Mouse (Mus musculus) ES-CJ7 (cell line): Measurements from ENCODE around the gene Gm21994.
"Not testable (repeated sequence)": the region's sequence is repeated elsewhere in the genome, so short reads cannot be mapped to it uniquely, and the experiment has no call there.

Experiments
- DNase-seq: peaks from one replicate; pipeline ENCODE4 v3.0.0; 2011; ENCODE audit warnings: low read depth, low spot score

Gene Gm21994

GRCm38 (mm10) chr2:150255491-150255890 is at the start of gene Gm21994:
Gene Gm21994 (minus strand): TSS chr2:150255591.
- DNase-seq, result not testable (repeated sequence)

DNA sequence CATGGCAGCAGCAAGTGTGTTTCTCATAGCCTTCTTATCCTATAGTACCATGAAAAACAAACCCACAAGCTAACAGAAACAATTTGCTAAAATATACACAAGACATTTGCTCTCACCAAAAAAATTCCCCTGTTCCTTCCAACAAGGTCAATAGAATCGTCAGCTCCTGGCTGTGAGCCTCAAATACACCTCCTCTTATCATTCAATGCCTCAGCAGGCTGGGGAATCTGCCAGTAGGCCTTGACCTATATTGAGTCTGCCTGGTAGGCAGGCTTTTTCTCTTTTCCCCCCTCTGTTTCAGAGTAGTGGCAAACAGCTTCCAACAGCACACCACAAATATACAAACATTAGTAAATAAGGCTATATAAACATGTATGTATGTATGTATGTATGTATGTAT is 43.7 kb upstream of the Gm21994 start:
- DNase-seq, result no peak

- DNase-seq, result no peak
Measured at GRCm38 (mm10) chr2:150293669-150294068, 38.3 kb upstream of the Gm21994 start.

GRCm38 (mm10) chr2:150257291-150257690 is 1.9 kb upstream of the Gm21994 start, which contains the start of gene Gm14124:
Gene Gm14124 (plus strand): TSS chr2:150257517.
- DNase-seq, result peak; percentile 91

- DNase-seq, result peak; percentile 73
Measured at GRCm38 (mm10) chr2:150256861-150257260, 1.5 kb upstream of the Gm21994 start.

- DNase-seq, result no peak
Measured at GRCm38 (mm10) chr2:150243211-150243610, 12.2 kb downstream of the Gm21994 start.

DNA sequence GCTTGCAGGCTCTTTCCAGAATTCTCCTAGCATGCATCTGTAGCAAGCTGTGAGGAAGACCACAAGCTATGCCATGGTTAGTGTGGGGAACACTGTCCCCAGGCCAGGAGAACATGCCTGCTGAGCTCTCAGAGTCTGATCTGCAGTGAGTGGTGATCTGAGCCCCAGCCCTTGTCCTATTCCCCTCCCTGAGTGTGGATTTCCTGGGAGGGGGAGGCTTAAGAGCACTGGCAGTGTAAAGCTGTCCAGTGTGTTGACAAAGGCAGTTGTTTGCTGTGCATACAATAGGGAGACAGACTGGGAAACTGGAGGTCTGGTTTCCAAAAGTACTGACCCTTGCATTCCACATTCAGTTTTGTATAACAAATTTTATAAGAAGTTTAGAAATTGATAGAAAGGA is 32.1 kb downstream of the Gm21994 start:
- DNase-seq, result not testable (repeated sequence)

DNA sequence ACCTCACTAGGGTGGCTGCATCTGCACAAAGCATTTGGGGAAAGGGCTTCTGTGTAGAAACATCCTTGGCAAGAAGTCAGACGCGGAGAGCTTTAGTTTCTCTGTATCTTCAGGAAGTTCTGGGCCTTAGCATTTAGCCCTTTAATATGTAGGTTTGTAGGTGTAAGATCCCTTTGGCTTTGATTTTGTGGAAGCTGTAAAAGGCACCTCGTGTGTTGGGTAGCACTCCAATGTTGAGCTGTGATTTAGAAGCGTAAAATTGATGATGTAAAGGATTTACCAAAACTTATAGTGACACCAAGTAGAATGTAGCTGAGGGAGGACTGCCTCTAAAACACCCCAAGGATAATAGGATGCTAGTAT is 37.0 kb downstream of the Gm21994 start:
- DNase-seq, result not testable (repeated sequence)

GRCm38 (mm10) chr2:150217600-150218362 is 37.6 kb downstream of the Gm21994 start, which contains the start of gene Zfp937:
Gene Zfp937 (plus strand): TSS chr2:150218073.
- DNase-seq, result peak; percentile 44
